Mouse (Mus musculus): ENCODE measurements around the gene Etv5. TPM values are rescaled to one million over a fixed set of nuclear protein-coding genes. Genes with fewer than 3 reads are reported as not detected.
A peak's percentile ranks its signal among the peaks of the same experiment; 100 is the strongest.

Gene Etv5
- 10 to 100 TPM; 31.4 to 34.0 TPM for total RNA-seq (2021)
- long read RNA-seq, experiment 1, transcript Etv5-201 (13 exons, 3,975 nt) = major isoform, 14 of 22 reads
- long read RNA-seq, experiment 1, partial matches to known transcripts = 2 of 22 reads
- long read RNA-seq, experiment 1, other reads (novel, unspliced or antisense) = 6 of 22 reads
- long read RNA-seq, experiment 2, transcript Etv5-201 (13 exons, 3,975 nt) = major isoform, 15 of 31 reads
- long read RNA-seq, experiment 2, partial matches to known transcripts = 11 of 31 reads
- long read RNA-seq, experiment 2, other reads (novel, unspliced or antisense) = 5 of 31 reads

DNA sequence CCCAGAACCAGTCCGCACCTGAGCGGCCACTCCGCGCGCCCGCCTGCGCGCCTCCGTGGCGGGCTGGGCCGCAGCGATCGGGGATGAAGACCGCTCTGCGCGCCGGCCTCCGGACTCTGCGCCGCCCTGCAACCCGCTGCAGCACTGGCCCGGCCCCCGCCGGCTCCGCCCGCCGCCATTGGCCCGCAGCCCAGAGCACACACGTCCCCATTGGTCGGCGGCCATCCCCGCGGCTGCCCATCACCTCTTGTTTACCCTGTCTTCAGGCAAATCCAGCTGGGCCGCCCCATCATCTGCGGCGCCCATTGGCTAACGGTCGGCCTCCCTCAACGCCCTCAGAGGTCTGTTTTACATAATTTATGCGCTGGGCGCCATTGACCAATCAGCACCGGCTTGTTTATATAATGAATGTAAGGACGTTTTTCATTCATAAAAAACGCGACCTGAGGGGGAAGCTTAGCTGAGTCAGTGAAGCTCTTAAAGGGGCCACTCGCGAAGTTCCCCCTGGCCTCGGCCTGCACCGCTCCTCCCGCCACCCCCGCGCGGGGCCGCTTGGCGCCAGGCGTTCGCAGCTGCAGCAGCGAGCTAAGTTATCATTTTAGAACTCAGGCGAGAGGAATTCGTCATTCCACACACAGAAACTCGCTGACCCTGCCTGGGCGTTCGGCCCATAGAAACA is at the start of gene Etv5:
Etv5 (minus strand) TSS at position 221 of the 679 bp plus-strand sequence.
- DNase-seq (ENCODE audit: low spot score in 2 of 2) = peak; percentile 99

DNA sequence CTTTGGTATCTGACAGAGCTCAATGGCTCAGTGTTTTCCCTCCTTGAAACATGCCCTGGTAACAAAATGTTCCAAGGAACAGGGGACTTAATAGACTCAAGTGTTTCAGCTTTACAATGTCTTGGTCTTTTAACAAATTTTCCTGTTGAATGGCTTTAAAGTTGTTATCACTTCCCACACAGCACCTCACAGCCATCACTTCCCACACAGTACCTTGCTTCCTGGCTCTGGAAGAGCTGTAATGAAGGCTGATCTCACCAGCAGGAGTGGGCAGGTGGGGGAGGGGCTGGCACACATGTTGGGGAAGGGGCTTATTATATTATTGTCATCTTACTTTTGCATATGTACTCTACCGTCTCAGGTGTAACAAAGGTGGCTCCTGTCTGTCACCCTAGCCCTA is 44.4 kb upstream of the Etv5 start:
- DNase-seq (ENCODE audit: low spot score in 2 of 2) = no peak

DNA sequence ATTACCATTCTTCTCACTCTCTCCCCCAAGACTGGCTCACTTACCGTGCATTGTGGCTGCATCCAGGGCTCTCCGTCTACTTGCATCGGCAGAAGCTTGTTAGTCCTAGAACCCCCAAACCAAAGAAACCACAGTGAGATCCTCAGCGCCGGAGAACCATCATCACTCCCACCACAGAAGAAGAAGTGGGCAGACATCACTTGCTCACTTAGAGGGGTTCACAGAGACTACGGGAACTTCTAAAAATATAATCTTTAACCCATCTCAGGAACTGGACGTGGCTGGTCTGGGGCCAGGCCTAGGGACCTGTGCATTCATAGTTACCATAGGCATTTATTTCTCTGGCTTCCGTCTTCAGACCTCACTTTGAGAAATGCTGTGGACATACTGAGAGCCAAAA is 39.8 kb upstream of the Etv5 start:
- no peak for DNase-seq (ENCODE audit: low spot score in 2 of 2)

DNA sequence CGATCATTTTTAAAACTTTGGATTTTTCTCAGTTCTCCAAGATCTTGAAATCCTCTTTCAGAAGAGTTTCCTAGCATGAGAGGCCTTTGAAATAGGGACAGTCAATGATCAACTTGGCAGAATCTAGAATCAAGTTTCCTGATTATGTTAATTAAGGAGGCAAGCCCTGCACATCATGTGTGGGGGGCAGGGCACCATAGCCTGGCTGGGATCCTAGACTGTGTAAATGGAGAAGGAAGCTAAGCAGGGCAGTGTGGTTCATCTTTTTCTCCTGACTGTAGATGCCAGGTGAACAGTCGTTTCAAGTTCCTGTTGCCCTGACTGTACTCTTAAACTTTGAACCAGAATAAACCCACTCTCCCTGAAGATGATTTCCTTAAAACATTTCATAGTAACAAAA is 32.2 kb upstream of the Etv5 start:
- no peak for DNase-seq (ENCODE audit: low spot score in 2 of 2)

DNA sequence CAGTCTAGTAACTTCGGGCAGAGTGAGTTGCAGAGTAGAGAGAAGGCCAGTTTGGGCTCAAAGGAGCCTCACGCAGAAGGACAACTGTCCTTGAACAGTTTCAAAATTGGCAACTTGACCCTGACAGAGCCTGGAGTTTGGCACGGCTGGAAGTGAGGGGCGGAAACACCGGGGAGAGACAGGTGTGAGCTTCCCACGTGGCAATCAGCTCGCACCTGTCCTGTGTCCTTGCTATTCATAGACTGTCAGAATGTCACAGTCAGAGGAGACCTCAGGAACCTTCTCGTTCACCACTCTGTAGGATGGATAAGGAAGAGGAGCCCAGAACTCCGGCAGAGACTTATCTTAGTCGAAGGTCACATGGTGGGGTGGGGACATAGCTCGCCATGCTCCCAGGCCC is 29.9 kb upstream of the Etv5 start:
- no peak for DNase-seq (ENCODE audit: low spot score in 2 of 2)

DNA sequence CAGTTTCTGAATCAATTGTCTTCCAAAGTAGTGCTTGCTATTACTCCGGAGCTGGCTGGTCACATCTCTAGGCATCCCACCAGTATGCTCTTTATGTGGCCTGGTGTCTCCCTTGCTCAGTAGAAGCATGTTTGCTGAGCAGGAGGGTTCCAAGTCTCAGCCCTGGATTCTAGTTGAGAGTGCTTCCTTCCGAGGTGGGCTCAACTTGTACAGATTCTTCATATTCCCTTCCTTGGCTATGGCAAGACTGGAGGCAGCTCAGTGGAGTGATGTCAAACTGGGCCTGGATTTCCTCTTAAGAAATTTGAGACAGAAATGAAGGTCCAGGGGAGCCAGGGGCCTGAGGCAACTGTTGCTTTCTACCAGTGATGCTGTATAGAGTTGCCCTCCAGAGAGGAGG is 27.6 kb upstream of the Etv5 start:
- DNase-seq (ENCODE audit: low spot score in 2 of 2) = no peak

DNA sequence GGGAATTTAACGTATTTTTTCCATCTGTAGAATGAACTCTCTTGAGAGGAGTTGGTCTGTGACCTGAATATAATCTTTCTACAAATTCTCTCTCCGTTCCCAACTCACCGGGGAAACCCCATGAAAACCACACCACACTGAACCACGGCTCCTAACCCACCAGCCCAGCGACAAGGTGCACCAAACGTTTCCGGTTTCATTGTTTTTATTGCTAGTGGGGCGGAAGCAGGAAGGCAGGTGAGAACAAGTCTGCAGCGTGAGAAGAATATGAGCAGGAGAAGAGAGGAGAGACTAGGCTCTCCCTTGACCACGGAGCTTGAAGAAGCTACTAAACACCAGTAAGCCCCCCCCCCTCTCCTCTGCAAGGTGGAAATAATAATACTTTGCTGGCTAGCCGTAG is 26.9 kb upstream of the Etv5 start:
- no peak for DNase-seq (ENCODE audit: low spot score in 2 of 2)

DNA sequence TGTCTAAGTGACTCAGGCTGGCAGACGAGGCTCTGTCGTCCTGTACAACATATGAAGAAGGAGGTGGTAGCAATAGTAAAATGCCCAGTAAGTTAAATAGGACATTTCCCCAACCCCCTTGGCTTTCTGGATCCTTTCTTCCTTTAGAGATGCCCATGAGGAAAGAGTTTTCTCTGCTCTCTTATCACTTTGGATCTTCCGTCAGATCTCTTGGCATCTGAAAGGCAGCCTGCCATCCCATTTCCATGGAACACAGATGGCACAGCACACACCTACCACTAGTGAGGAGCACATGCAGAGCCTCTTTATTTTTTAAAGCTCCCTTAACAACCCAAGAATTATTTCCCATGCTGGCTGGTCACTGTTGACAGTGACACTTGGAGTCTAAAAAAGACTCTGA is 22.7 kb upstream of the Etv5 start:
- no peak for DNase-seq (ENCODE audit: low spot score in 2 of 2)

DNA sequence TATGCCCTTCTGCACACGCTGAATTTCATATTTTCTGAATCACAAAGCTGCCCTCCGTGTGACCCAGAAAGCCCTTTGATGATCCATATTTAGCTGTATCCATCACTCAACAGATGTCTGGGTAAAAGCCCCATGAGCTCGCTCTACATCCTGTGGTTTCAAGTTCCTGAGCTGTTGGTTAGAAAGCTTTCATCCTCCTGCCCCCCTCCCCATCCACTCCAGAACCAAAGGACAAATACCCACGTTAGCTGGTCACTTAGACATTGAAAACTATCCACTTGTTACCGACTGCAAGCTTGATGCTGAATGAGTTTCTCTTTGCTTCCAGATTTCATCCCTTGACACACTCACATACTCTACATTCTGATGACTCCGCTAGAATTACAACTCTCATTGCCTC is 22.2 kb upstream of the Etv5 start:
- DNase-seq (ENCODE audit: low spot score in 2 of 2) = no peak

- no peak for DNase-seq (ENCODE audit: low spot score in 2 of 2)
Measured at GRCm38 (mm10) chr16:22460960-22461359, 21.4 kb upstream of the Etv5 start.

DNA sequence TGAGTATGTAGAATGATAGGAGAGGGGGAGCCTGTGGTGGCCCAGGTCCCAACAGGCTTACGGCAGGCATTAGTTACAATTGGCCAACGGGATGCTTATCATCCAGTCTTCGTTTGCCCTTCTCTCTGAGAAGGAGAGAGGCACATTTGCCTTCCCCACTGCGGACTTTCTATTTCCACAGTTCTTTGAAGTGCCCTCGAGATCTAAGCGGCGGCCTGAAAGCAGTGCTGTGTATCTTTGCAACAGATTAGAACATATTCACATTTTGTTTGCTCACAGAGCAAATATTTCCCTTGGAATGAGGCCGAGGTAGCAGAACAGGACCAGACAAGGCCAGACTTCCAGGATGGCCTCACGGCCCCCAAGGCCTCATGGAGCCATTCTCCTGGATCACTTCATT is 12.6 kb upstream of the Etv5 start:
- DNase-seq (ENCODE audit: low spot score in 2 of 2) = no peak

DNA sequence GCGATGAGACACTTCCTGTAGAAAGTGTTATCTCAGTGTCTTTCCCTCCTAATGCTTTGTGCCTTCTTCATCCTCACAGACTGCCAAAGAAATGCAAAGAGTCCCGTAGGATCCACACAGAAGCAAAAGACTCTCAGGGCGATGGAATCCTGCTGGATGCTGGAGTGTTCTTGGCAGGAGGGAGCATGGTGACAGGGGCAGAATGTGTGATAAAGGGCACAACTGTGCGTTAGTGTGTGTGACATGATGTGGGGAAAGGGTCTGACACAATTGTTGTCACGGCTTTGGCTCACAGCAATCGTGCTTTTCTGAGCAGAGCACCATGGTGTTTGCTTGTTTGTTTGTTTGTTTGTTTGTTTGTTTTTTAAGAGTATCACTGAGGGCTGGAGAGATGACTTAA is 8.6 kb upstream of the Etv5 start:
- no peak for DNase-seq (ENCODE audit: low spot score in 2 of 2)

- DNase-seq (ENCODE audit: low spot score in 2 of 2) = no peak
Measured at GRCm38 (mm10) chr16:22444786-22445185, 5.3 kb upstream of the Etv5 start.

GRCm38 (mm10) chr16:22442202-22442601 is 2.7 kb upstream of the Etv5 start:
- DNase-seq (ENCODE audit: low spot score in 2 of 2) = no peak

GRCm38 (mm10) chr16:22441317-22441716 is 1.8 kb upstream of the Etv5 start:
- DNase-seq (ENCODE audit: low spot score in 2 of 2) = no peak

DNA sequence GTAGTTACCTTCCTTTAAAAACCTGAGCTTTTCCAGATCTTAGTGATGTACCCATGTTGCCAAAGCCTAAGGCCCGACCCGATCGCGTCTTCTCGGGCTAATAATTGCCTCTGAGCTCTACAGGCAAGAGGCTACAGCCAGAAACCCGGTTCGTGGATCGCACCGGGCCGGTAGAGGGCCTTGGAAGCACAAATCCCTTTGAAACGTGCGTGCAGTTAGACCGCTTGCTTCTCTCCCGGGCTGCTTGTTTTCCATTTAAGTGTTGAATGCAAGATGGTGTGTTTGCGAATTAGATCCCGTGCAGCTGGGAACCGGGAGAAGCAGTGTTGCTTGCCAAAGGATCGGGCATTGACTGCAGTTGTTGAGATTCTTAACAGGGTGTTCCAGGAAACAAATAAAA is 750 bp upstream of the Etv5 start:
- DNase-seq (ENCODE audit: low spot score in 2 of 2) = peak in 1 of 2 experiments; percentile 50

GRCm38 (mm10) chr16:22438441-22439373 is 812 bp downstream of the Etv5 start:
- peak; percentile 53 to 75 for DNase-seq (ENCODE audit: low spot score in 2 of 2)

- no peak for DNase-seq (ENCODE audit: low spot score in 2 of 2)
Measured at GRCm38 (mm10) chr16:22436106-22436505, 3.4 kb downstream of the Etv5 start.

DNA sequence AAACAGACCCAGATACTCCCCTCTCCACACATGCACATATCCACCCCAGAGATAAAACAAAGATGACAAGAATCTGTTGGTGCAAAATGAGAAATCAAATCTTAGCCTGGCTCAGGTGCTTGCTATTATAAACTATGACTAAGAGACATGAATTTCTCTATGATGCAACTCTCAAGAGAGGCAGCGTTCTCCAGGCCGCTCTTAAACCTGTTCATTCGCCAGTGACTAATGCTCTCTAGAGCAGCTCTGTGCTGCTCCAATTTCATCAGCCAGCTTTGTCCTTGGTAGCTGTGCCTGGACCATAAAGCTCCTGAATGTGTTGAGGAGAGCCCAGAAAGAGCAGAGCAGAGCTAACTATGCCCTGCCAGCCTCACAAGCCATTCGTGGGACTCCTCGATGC is 5.0 kb downstream of the Etv5 start:
- DNase-seq (ENCODE audit: low spot score in 2 of 2) = no peak

DNA sequence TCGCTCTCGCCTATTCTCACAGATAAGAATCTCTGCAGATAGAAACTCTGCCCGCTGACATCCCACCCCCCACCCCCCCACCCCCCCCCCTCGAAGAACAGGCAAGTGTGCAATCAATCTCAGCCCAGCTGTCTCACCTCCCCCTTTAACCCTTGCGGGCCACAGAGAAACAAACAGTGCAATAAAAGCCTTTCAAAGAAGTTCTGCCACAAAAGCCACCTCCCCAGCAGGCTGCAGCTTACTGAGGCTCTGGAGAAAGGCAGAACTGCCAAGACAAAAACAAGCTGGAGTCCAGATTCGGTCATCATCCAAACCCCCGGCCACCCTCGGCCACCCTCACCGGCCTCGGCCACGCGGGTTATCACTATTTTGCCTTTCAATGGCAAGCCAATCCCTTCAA is 5.6 kb downstream of the Etv5 start:
- no peak for DNase-seq (ENCODE audit: low spot score in 2 of 2)

DNA sequence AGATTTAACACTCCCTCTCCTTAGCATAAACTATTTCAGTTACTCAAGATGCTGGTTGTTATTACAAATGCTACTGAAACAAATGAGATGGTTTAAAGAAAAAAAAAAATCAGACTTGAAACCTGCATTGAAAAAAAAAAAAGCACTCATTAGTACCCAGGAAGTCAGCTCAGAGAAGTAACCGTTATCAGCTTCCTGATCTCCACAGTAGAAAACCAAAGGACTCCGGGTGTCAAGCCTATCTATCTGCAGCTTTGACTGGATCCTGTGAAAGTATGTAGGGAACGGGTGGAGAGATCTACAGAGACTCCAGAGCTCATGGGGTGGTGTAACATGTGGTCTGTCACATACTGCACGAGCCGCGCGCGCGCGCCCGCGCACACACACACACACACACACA is 7.7 kb downstream of the Etv5 start:
- no peak for DNase-seq (ENCODE audit: low spot score in 2 of 2)

DNA sequence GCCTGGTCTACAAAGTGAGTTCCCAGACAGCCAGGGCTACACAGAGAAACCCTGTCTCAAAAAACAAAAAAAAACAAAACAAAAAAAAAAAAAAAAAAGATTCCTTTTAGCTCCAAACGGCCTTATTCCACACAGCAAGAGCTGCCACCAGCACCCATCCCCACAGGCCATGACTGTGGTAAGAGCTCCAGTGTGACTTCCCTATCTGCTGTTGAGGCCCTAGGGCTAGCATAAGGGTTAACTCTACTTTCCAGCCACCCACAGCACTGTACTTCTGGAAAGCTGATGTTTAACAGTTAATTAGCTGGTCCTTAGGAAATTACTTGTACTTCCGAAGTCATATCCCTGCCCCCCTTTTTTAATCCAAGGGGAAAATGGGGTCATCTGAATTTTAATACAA is 8.2 kb downstream of the Etv5 start:
- no peak for DNase-seq (ENCODE audit: low spot score in 2 of 2)
